Mouse (Mus musculus): ENCODE measurements around the gene Snx29. TPM values are rescaled to one million over a fixed set of nuclear protein-coding genes. Genes with fewer than 3 reads are reported as not detected.
"Not testable (repeated sequence)": the region's sequence is repeated elsewhere in the genome, so short reads cannot be mapped to it uniquely, and the experiment has no call there.

Gene Snx29
- polyA plus RNA-seq, 1 experiment from 2014 or later = 10.0 TPM

DNA sequence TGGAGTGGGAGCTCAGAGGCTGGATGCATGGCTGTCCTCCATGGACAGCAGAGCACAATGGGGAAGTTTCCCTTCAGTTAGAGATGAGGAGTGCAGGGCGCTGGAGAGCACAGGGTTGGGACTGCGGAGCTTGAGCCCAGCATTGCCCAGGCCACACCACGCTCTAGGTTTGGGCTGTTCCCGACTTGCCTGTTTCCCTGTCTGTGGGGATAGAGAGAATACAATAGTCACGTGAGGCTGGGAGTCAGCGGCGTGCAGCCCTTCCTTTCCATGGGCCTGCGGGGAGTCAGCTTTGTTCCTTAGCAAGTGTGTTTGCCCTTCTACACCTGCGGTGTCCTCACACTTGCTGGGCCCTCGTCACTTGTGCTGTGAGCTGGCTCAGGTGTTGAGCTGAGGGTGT, 37.2 kb downstream of the Snx29 start:
- H3K9me3 ChIP-seq (ENCODE audit: low read length) = no peaks in the 10 kb centered on the region
- peak; percentile 15 for DNase-seq (ENCODE audit: low spot score)
- no peak for TF ChIP-seq CTCF (IDR thresholded peaks at IDR 0.05)
- no peak for TF ChIP-seq EP300 (IDR thresholded peaks at IDR 0.05)
- no peak overlapping the region for H3K4me3 ChIP-seq (ENCODE audit: low read depth, low read length)
- H3K4me1 ChIP-seq (ENCODE audit: insufficient read depth, low read depth, low read length) = peaks cover 4% of the 10 kb centered on the region; the same call in 1 of the 2 replicates
- no peaks in the 10 kb centered on the region for H3K36me3 ChIP-seq (ENCODE audit: insufficient read depth, low read length)
- WGBS = 28% methylated on average over 10 of the region's 10 CpGs
- H3K9ac ChIP-seq (replicated peaks; ENCODE audit: low read depth) = no peak overlapping the region
- no peak overlapping the region for H3K27ac ChIP-seq (ENCODE audit: low read length)
- peak; percentile 44 for ATAC-seq
- no peak overlapping the region for H3K4me2 ChIP-seq (replicated peaks; ENCODE audit: low read depth, low read length)
- H3K27me3 ChIP-seq (replicated peaks; ENCODE audit: insufficient read depth, low read length) = no peaks in the 10 kb centered on the region

DNA sequence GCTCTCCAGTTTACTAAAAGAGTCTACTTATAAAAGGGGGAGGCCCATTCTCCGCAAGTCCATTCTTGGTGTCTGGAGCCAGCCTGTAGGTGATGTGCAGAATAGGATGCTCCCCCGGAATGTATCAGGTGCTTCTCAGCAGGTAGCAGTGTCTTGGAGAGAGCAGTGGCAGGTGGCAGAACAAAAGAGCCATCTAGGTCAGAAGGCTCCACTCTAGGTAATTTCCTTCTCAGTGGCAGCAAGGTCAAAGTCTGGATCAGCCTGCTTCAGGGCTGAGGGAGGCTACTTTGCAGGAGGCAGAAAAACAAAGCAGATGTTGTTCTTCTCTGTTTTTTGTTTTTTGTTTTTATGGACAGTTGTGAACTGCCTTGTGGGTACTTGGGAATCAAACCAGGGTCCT, 37.9 kb downstream of the Snx29 start:
- H3K36me3 ChIP-seq (ENCODE audit: insufficient read depth, low read length); H3K27me3 ChIP-seq (replicated peaks; ENCODE audit: insufficient read depth, low read length); H3K9me3 ChIP-seq (ENCODE audit: low read length); H3K27ac ChIP-seq (ENCODE audit: low read length); H3K4me1 ChIP-seq (ENCODE audit: insufficient read depth, low read depth, low read length); H3K4me2 ChIP-seq (replicated peaks; ENCODE audit: low read depth, low read length); DNase-seq (ENCODE audit: low spot score); H3K4me3 ChIP-seq (ENCODE audit: low read depth, low read length); ATAC-seq; H3K9ac ChIP-seq (replicated peaks; ENCODE audit: low read depth): not testable (repeated sequence)
- WGBS = 91% methylated on average over 2 of the region's 2 CpGs

DNA sequence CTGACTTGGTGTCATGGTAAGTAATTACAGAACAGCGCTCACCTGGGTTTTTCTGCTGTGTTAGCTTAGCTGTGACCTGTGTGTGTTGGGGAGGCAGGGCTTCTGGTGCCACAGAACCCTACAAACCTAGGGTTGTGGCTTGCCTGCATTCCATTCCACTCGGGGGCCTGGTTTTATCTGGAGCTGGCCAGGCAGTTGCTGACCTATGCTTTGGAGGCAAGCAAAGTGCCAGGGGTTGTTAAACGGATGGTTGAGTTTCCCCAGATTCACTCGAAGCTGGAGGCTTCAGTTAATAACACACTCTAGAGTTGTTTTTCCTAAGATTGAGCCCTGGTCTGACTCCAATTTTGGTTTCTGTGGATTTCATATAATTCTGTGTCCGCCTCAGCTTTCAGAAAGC, 42.9 kb downstream of the Snx29 start:
- H3K27ac ChIP-seq (ENCODE audit: low read length) = no peak overlapping the region

DNA sequence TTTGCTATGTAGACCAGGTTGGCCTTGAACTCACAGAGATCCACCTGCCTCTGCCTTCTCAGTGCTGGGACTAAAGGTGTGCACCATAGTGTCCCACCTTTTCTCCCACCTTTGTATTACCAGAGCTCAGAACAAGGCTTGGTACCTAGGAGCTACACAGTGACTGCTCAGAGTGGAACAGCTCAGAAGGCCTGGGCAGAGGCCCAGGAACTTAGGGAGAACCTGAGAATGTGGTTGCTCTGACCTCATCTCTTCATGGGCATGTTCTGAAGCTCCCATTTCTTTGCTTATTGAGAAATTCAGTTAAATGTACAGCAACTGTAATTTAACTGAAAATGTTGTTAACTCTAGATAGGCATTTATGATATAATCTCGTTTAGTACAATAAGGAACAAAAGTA, 44.1 kb downstream of the Snx29 start:
- Histone ChIP-seq H3K27me3 (replicated peaks; ENCODE audit: insufficient read depth, low read length) (no peaks in the 10 kb centered on the region), H3K4me1 (ENCODE audit: insufficient read depth, low read depth, low read length) (no peaks in the 10 kb centered on the region), H3K4me2 (replicated peaks; ENCODE audit: low read depth, low read length) (no peak overlapping the region), H3K27ac (ENCODE audit: low read length) (no peak overlapping the region), H3K36me3 (ENCODE audit: insufficient read depth, low read length) (no peaks in the 10 kb centered on the region), H3K9ac (replicated peaks; ENCODE audit: low read depth) (no peak overlapping the region), H3K4me3 (ENCODE audit: low read depth, low read length) (no peak overlapping the region), H3K9me3 (ENCODE audit: low read length) (no peaks in the 10 kb centered on the region)
- ATAC-seq (no peak), DNase-seq (ENCODE audit: low spot score) (no peak)
- 75% methylated on average over 1 of the region's 1 CpGs for WGBS
- TF ChIP-seq EP300 (IDR thresholded peaks at IDR 0.05) (no peak), CTCF (IDR thresholded peaks at IDR 0.05) (no peak)

More for the DNA sequence above, 42.9 kb downstream of the Snx29 start:
- ATAC-seq (no peak), DNase-seq (ENCODE audit: low spot score) (no peak)
- no peak overlapping the region for H3K4me2 ChIP-seq (replicated peaks; ENCODE audit: low read depth, low read length)
- H3K27me3 ChIP-seq (replicated peaks; ENCODE audit: insufficient read depth, low read length) = no peaks in the 10 kb centered on the region
- no peaks in the 10 kb centered on the region for H3K36me3 ChIP-seq (ENCODE audit: insufficient read depth, low read length)
- no peaks in the 10 kb centered on the region for H3K9me3 ChIP-seq (ENCODE audit: low read length)
- no peak overlapping the region for H3K4me3 ChIP-seq (ENCODE audit: low read depth, low read length)
- no peaks in the 10 kb centered on the region for H3K4me1 ChIP-seq (ENCODE audit: insufficient read depth, low read depth, low read length)
- TF ChIP-seq CTCF (IDR thresholded peaks at IDR 0.05) (no peak), EP300 (IDR thresholded peaks at IDR 0.05) (no peak)
- WGBS = 53% methylated on average over 5 of the region's 5 CpGs
- no peak overlapping the region for H3K9ac ChIP-seq (replicated peaks; ENCODE audit: low read depth)

DNA sequence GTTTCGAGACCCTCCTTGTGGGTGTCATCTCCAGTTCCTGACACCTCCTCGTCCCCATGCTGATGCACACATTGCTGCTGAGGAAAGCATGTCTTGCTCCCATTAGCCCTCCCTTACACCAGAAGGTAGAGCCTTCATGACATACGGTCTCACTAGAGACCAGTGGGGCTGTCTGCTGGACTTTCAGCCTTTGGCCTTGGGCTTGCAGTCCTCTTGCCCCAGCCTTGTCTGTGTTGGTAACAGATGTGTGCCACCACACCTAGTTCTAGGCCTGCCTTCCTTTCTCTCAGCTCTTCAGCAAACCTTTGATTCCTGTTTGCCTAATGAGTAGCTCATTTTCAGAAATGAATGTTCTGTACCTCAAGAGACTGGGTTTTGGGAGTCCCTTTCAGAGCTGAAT, 45.7 kb downstream of the Snx29 start:
- no peak for TF ChIP-seq EP300 (IDR thresholded peaks at IDR 0.05)
- TF ChIP-seq CTCF (IDR thresholded peaks at IDR 0.05) = no peak
- DNase-seq (ENCODE audit: low spot score) (no peak), ATAC-seq (no peak)
- Histone ChIP-seq H3K4me2 (replicated peaks; ENCODE audit: low read depth, low read length) (no peak overlapping the region), H3K9me3 (ENCODE audit: low read length) (no peaks in the 10 kb centered on the region), H3K4me3 (ENCODE audit: low read depth, low read length) (no peak overlapping the region), H3K27ac (ENCODE audit: low read length) (no peak overlapping the region), H3K27me3 (replicated peaks; ENCODE audit: insufficient read depth, low read length) (no peaks in the 10 kb centered on the region), H3K36me3 (ENCODE audit: insufficient read depth, low read length) (no peaks in the 10 kb centered on the region), H3K4me1 (ENCODE audit: insufficient read depth, low read depth, low read length) (no peaks in the 10 kb centered on the region), H3K9ac (replicated peaks; ENCODE audit: low read depth) (no peak overlapping the region)
- 91% methylated on average over 3 of the region's 3 CpGs for WGBS

DNA sequence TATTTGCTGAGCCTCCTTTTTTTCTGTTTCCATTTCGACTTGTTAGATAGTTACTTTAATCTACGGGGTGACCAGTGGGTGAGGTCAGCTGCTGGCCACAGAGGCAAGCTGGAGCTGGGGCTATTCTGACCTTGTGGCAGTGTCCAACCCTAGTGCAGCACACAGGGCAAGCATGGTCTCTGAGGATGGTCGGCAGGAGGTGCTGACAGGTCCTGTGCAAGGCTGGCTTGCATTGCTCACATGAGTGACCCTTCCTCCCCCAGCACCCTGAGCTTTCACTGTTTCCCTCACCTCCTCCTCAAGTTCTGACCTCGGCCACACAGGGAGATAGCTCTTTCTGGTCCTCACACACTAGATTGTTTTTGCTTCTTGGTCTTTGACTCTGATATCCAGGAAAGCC, 46.5 kb downstream of the Snx29 start:
- Histone ChIP-seq H3K4me2 (replicated peaks; ENCODE audit: low read depth, low read length) (no peak overlapping the region), H3K9ac (replicated peaks; ENCODE audit: low read depth) (no peak overlapping the region), H3K9me3 (ENCODE audit: low read length) (no peaks in the 10 kb centered on the region), H3K27me3 (replicated peaks; ENCODE audit: insufficient read depth, low read length) (no peaks in the 10 kb centered on the region), H3K27ac (ENCODE audit: low read length) (no peak overlapping the region), H3K4me1 (ENCODE audit: insufficient read depth, low read depth, low read length) (no peaks in the 10 kb centered on the region), H3K36me3 (ENCODE audit: insufficient read depth, low read length) (no peaks in the 10 kb centered on the region), H3K4me3 (ENCODE audit: low read depth, low read length) (no peak overlapping the region)
- TF ChIP-seq EP300 (IDR thresholded peaks at IDR 0.05) = no peak
- TF ChIP-seq CTCF (IDR thresholded peaks at IDR 0.05) = no peak
- WGBS = 50% methylated on average over 4 of the region's 4 CpGs
- ATAC-seq (no peak), DNase-seq (ENCODE audit: low spot score) (no peak)

DNA sequence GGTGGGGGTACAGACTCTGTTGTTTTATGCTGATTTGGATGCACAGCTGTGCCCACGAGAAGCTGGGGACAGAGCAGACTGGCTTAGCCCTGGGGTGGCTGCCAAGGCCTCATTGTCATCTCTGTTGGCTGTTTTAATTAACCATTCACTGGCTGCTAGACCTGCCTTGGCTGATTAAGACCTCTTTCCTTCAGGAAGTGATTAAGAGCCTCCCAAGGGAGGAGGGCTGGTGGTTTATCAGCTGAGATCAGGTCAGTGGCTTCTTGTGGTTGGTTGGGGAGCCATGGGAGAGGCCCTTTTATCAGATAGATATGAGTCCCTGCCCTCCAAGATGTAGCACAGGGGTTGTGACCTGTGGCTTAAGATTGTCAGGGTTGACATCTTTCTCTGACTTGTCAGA, 46.9 kb downstream of the Snx29 start:
- no peak overlapping the region for H3K27ac ChIP-seq (ENCODE audit: low read length)
- no peak for ATAC-seq
- no peak overlapping the region for H3K9ac ChIP-seq (replicated peaks; ENCODE audit: low read depth)

More for the DNA sequence above, 46.9 kb downstream of the Snx29 start:
- Histone ChIP-seq H3K36me3 (ENCODE audit: insufficient read depth, low read length) (no peaks in the 10 kb centered on the region), H3K4me1 (ENCODE audit: insufficient read depth, low read depth, low read length) (no peaks in the 10 kb centered on the region), H3K4me2 (replicated peaks; ENCODE audit: low read depth, low read length) (no peak overlapping the region), H3K9me3 (ENCODE audit: low read length) (no peaks in the 10 kb centered on the region), H3K27me3 (replicated peaks; ENCODE audit: insufficient read depth, low read length) (no peaks in the 10 kb centered on the region), H3K4me3 (ENCODE audit: low read depth, low read length) (no peak overlapping the region)
- WGBS = 0% methylated on average over 1 of the region's 1 CpGs
- no peak for DNase-seq (ENCODE audit: low spot score)
- no peak for TF ChIP-seq CTCF (IDR thresholded peaks at IDR 0.05)
- no peak for TF ChIP-seq EP300 (IDR thresholded peaks at IDR 0.05)
